Mouse (Mus musculus) bone marrow, adult 2 months (tissue): ENCODE data around the gene Gata3.

Experiments
- CTCF ChIP-seq: fragments of 200-500 bp; IDR thresholded peaks from 2 replicates; pipeline ENCODE4 v1.5.1; 2011; ENCODE audit warnings: low read length, control low read depth; ENCODE audit not compliant: control insufficient read depth, insufficient read depth
- POLR2A ChIP-seq: fragments of 200-500 bp; IDR thresholded peaks from 2 replicates; pipeline ENCODE4 v1.6.1; 2011; ENCODE audit warnings: low read depth, mild to moderate bottlenecking, control low read depth, low read length, borderline replicate concordance; ENCODE audit not compliant: control insufficient read depth

DNA sequence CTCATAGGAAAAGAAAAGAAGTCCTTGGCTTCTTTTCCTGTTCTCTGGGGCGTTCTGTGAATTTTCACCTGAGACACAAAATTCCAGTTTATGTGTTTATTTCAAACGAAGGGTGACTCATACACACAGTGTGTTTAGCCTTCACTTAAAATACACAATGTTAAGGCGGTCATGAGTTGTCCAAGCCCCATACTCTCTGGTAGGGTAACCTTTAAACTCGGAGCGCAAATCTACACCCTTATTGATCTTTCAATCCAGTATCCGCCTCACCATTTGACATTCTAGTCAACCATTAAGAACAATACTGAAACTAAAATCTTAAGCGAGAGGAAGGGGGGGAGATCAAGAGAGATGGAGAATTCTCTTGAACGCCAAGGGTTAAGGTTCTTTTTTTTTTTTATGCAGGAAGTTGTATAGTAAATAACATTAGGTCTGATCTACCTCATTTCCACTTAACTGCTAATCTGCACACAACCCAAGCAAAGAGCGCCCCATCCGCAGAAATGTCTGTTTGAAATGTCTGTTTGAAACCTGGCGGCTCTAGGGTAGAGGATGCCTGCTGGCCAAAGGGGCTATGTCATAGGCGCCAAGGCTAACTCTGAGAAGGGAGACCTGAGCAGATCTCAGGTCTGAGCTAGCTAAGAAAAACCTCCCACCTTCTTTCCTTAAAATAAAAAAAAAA, 14.0 kb downstream of the Gata3 start:
- TF ChIP-seq CTCF: no peak
- no peak for TF ChIP-seq POLR2A
